Mouse (Mus musculus): ENCODE results near the gene Auts2. TPM values are rescaled to one million over a fixed set of nuclear protein-coding genes. Genes with fewer than 3 reads are reported as not detected.

Auts2 gene
- polyA plus RNA-seq, 1 experiment from 2014 or later: 73.6 TPM

DNA sequence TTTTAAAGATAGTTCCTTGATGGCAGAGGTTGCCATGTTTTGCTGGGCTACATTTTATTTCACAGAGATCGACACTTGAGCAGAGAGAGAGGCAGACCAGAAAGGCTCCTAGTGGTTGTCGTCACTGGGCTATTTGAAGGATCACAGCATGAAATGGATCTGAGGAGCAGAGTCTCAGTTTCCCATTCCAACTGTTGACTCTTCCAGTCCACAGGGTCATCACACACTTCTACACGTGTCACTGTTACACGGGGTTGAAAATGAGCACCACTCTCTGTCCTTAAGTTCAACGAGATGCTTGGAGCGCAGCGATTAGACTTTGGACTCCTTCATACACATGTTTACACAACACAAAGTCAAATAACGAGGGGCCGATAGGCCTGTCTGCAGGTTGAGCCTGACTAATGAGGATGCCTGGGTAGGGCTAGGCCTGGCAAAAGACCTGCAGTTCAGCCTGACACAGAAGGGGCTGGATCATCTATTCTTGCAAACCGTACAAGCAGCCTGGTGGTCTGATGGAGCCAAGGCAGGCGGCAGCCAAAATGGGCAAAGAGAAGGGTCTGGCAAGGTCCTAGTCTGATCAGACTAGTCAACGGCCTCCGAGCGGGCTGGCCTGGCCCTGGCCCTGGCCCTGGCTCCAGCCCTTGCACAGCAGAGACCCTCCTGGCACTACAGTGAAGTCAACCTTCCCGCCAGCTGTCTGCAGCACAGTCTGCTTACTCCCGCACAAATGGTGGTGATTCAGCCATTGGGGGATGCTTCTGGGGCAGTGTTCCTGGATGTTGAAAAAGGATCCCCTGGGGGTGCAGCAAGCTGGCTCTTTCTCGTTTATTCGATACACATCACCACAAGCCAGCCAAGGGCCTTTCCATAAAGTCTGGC, 969.6 kb downstream of the Auts2 start:
- ATAC-seq (ENCODE audit: insufficient number of reproducible peaks, insufficient read depth, low FRiP score, low TSS enrichment): no peak
- 84% methylated on average over 18 of the region's 18 CpGs for WGBS
- no peaks in the 10 kb centered on the region for H3K36me3 ChIP-seq
- H3K4me2 ChIP-seq (replicated peaks): no peak overlapping the region
- H3K4me1 ChIP-seq: peaks cover 5% of the 10 kb centered on the region; the same call in 1 of the 2 replicates
- H3K9me3 ChIP-seq: no peaks in the 10 kb centered on the region
- no peaks in the 10 kb centered on the region for H3K27me3 ChIP-seq
- no peak overlapping the region for H3K27ac ChIP-seq
- no peak overlapping the region for H3K9ac ChIP-seq
- no peak overlapping the region for H3K4me3 ChIP-seq

DNA sequence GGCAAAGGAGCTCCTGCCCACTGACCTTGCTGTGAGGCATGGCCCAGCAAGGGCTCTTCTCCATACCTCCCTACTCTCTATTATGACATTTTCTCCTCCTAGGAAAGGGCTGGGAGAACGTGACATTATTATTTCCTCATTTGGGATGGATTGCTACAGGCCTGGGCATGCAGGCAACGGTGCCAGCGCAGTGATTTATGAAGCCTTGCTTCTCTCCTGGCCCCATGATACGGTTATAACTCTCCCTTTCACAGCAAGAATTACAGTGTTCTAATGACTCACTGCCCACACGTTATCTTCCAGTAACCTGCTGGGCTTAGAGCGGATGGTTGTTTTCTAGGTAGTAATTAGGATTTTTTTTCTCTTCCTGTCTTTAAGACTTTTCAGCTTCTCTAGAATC, 977.1 kb downstream of the Auts2 start:
- Histone ChIP-seq H3K27ac (no peak overlapping the region), H3K4me2 (replicated peaks) (no peak overlapping the region), H3K27me3 (no peaks in the 10 kb centered on the region), H3K4me3 (no peak overlapping the region), H3K9ac (no peak overlapping the region), H3K4me1 (no peaks in the 10 kb centered on the region), H3K9me3 (no peaks in the 10 kb centered on the region), H3K36me3 (no peaks in the 10 kb centered on the region)
- 81% methylated on average over 6 of the region's 6 CpGs for WGBS
- no peak for ATAC-seq (ENCODE audit: insufficient number of reproducible peaks, insufficient read depth, low FRiP score, low TSS enrichment)

DNA sequence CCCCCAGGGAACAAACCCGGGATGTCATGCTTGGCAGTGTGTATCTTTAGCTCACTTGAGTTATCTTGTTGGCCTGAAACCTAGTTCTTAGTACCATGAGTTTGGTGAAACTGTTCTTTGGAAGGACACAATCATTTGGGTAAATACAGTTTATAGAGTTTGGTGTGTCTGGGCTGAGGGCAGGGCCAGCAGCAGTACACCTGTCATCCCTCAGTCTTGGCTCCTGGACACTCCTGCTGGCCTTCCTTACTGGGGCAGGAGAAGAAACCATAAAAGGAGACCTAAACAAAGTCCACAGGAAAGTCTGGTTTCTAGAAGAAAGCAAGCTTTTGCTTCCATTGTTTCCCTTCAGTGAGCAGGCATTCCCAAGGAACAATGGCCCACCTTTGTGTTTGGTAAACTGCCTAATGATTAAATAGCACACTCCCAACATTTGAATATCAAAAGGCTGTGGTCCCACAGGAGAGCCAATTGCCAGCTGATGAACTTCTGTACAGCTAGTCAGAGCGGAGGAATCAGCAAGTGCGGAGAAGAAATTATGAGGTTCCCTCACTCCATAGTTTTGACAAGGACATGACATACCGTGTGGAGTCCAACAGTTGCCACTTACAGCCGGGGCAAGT, 979.4 kb downstream of the Auts2 start:
- Histone ChIP-seq H3K9me3 (no peaks in the 10 kb centered on the region), H3K9ac (no peak overlapping the region), H3K4me3 (no peak overlapping the region), H3K27ac (no peak overlapping the region), H3K4me2 (replicated peaks) (no peak overlapping the region), H3K4me1 (peaks cover under 1% of the 10 kb centered on the region; the same call in 1 of the 2 replicates), H3K36me3 (no peaks in the 10 kb centered on the region), H3K27me3 (no peaks in the 10 kb centered on the region)
- WGBS: 91% methylated on average over 5 of the region's 5 CpGs
- ATAC-seq (ENCODE audit: insufficient number of reproducible peaks, insufficient read depth, low FRiP score, low TSS enrichment): no peak

DNA sequence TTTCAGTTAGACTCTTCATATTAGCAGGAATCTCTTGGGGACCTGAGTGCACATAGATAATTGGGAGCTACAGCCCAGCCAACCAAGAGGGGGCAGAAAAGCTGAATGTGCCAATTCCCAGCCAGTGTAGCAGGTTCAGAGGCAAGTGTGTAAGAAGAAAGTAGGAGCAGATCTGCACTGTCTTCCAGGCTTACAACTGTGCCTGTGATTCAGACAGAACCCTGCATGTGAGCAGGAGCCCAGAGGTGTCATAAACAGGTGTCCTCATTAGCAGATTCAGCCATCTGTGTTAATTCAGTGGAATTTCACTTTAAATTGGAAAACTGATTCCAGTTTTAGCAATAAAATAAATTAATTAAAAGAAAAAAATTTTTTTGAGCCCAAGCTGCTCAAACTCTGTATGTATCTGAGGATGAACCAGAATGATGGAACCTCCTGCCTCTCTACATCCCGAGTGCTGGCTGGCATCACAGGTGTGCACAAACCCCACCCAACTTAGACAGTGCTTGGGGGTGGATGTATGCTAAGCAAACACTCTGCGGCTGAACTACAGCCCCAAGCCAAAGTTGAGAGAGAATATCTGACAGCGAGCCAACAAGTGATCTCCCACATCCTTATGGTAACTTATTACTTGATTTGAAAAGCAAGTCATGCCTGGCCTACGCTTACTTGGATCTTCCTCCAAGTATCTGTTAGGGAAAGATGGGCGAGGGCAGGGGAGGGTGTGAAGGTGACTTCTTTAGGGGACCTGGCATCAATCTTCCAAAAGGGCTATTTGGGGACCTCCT, 982.2 kb downstream of the Auts2 start:
- Histone ChIP-seq H3K9ac (no peak overlapping the region), H3K27ac (no peak overlapping the region), H3K4me3 (no peak overlapping the region), H3K4me2 (replicated peaks) (no peak overlapping the region), H3K36me3 (no peaks in the 10 kb centered on the region), H3K4me1 (peaks cover 9% of the 10 kb centered on the region), H3K27me3 (no peaks in the 10 kb centered on the region), H3K9me3 (no peaks in the 10 kb centered on the region)
- WGBS: 83% methylated on average over 5 of the region's 5 CpGs
- no peak for ATAC-seq (ENCODE audit: insufficient number of reproducible peaks, insufficient read depth, low FRiP score, low TSS enrichment)

DNA sequence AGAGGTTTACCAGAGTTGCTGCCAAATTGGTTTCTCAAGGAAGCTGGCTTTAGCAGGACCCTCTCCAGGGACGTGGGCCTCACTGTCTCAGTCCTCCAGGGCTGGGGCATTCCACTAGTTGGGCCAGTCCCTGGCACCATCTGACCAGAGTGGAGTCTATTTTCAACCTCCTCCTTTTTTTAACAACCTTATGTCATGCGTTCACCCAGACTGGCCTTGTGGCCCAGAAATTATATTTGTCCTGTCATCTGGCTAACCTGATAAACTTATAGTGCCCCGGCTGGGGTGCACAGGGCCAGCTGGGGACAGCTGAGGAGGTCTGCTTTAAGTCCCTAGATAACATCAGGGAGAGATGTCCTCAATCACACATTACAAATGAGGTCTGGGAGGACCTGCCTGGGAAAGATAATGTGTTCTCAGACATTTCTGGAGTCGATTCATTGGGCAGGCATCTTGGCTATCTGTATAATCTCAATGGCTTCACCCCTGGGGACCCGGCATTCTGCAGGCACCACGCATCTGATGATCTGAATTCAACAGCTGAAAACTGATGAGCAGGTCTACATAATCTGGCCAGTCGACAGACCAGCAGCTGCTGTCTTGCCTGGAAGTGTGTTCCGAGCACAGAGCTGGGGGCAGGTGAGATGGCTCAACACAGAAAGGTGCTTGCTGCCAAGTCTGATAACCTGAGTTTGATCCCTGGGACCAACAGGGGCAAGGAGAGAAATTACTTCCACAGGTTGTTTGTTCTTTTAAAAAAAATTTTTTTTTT, 984.6 kb downstream of the Auts2 start:
- Histone ChIP-seq H3K27me3 (no peaks in the 10 kb centered on the region), H3K27ac (0 out of 2 replicates have a peak overlapping the region, but pooled peaks have one; percentile 46), H3K4me2 (replicated peaks) (no peak overlapping the region), H3K36me3 (no peaks in the 10 kb centered on the region), H3K4me1 (peaks cover 9% of the 10 kb centered on the region), H3K9me3 (no peaks in the 10 kb centered on the region), H3K4me3 (no peak overlapping the region), H3K9ac (no peak overlapping the region)
- ATAC-seq (ENCODE audit: insufficient number of reproducible peaks, insufficient read depth, low FRiP score, low TSS enrichment): no peak
- WGBS: 64% methylated on average over 8 of the region's 8 CpGs

DNA sequence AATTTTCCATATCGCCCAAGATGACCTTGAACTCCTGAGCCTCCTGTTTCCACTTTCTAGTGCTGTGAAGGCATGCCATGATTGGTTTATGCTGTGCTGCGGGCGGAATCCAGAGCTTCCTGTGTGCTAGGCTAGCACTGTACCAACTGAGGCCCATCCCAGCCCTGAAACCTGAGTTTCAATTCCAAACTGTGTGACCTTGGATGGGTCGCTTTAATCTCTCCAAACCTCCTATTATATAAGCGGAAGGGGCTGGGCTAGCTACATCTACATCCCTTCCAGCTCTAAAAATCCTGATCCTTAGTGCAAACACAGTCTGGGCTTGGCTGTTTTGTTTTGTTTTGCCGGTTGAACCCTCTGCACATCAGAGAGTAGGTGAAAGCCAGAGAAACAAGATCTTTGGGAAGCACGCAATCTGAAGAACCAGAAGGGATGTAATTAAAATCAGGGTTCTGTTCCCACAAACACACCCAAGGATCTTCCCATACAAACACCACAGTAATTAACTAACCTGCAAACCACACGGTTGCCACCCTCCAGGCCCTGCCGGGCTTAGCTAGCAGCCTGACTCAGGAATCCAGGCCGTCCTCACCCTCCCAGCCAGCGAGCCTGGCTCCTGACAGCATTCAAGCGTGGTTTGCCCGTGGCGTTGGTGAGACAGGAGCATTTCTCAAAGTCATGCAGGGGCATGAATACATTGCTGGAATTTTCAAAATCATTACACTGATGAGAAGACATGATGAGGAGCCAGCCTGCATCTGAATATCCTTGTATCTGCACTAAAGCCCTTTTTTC, 985.4 kb downstream of the Auts2 start:
- Histone ChIP-seq H3K4me1 (peaks cover 14% of the 10 kb centered on the region), H3K36me3 (no peaks in the 10 kb centered on the region), H3K27ac (0 out of 2 replicates have a peak overlapping the region, but pooled peaks have one; percentile 46), H3K27me3 (no peaks in the 10 kb centered on the region), H3K4me3 (no peak overlapping the region), H3K9me3 (no peaks in the 10 kb centered on the region), H3K9ac (no peak overlapping the region), H3K4me2 (replicated peaks) (no peak overlapping the region)
- ATAC-seq (ENCODE audit: insufficient number of reproducible peaks, insufficient read depth, low FRiP score, low TSS enrichment): no peak
- 57% methylated on average over 14 of the region's 14 CpGs for WGBS

DNA sequence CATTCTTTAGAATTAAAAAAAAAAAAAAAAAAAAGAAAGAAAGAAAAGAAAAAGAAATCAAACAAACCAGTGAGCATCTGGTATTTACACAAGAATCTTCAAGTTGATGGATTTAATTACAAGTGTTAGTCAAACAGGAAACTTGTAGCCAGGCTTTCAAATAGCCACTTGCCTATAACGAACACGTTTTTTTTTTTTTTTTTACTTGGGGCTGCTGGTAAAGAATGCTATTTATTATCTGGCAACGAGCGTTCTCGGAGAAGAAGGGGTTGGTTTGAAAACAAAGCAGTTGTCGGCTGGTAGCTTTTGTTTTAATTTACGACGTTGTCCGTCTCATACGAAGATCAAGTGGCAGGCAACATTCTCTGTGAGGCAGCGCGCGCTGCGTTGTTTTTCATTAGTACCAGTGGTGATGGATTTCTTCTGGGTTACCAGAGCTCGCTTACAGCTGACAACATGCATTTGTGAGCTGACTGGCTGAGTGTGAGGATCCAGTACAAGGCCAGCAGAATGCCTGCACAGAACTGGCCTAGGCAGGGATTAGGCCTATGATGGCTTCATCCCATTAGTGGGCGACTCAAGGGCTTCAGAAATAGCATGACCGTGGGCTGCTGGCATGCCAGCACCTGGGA, 994.1 kb downstream of the Auts2 start:
- WGBS: 23% methylated on average over 17 of the region's 17 CpGs
- H3K4me2 ChIP-seq (replicated peaks): 0 out of 2 replicates have a peak overlapping the region, but pooled peaks have one; percentile 6

DNA sequence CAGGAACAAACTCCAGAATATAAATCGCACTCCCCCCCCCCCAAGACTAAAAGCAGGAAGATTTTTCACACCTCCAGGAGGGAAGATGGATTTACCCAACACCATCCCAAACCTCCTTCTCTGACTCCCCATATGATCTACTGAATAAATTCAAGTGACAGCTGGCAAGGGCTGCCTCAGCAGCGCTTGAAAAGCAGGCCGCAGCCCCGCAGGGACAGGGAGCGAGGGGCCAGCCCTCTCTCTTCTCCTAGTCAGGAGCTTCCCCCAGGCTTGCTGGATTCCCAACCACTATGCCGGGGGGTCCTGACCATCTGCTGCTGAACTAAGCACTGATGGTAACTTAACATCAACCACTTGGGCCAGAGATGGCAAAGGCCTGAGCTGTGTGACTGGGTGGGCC, 995.2 kb downstream of the Auts2 start:
- H3K27ac ChIP-seq: no peak overlapping the region
- H3K9ac ChIP-seq: no peak overlapping the region
- no peak overlapping the region for H3K4me2 ChIP-seq (replicated peaks)
- ATAC-seq (ENCODE audit: insufficient number of reproducible peaks, insufficient read depth, low FRiP score, low TSS enrichment): no peak
- 71% methylated on average over 6 of the region's 6 CpGs for WGBS
- H3K9me3 ChIP-seq: 0 out of 2 replicates have a peak, but pooled peaks cover 3% of the 10 kb centered on the region
- H3K4me3 ChIP-seq: no peak overlapping the region
- 0 out of 2 replicates have a peak, but pooled peaks cover 4% of the 10 kb centered on the region for H3K27me3 ChIP-seq
- no peaks in the 10 kb centered on the region for H3K36me3 ChIP-seq
- H3K4me1 ChIP-seq: peaks cover 31% of the 10 kb centered on the region

More for the DNA sequence above, 994.1 kb downstream of the Auts2 start:
- Histone ChIP-seq H3K4me1 (peaks cover 35% of the 10 kb centered on the region), H3K27me3 (0 out of 2 replicates have a peak, but pooled peaks cover 4% of the 10 kb centered on the region), H3K27ac (peak overlapping the region; percentile 52; the same call in 1 of the 2 replicates), H3K4me3 (no peak overlapping the region), H3K9me3 (0 out of 2 replicates have a peak, but pooled peaks cover 3% of the 10 kb centered on the region), H3K36me3 (no peaks in the 10 kb centered on the region), H3K9ac (no peak overlapping the region)
- ATAC-seq (ENCODE audit: insufficient number of reproducible peaks, insufficient read depth, low FRiP score, low TSS enrichment): no peak

DNA sequence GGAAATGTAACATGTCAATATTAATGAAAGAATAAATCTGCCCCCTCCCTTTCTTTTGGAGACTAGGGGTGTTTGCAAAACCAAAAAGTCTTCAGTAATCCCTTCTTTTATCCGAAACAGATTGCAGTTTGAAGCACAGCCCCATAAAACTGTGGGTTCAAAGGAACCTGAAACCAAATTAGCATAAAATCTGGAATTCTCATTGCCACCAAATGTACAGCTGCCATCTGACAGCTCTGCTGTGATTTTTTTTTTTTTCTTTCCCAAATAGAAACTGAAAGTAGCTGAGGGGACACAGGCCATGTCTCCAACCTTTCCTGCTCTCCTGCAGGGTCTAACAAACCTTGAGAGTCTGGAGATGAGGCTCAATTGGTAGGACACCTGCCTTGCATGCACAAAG, 996.7 kb downstream of the Auts2 start:
- H3K9me3 ChIP-seq: 0 out of 2 replicates have a peak, but pooled peaks cover 3% of the 10 kb centered on the region
- H3K4me3 ChIP-seq: no peak overlapping the region
- no peak overlapping the region for H3K27ac ChIP-seq
- no peak overlapping the region for H3K9ac ChIP-seq
- no peaks in the 10 kb centered on the region for H3K36me3 ChIP-seq
- H3K4me1 ChIP-seq: peaks cover 22% of the 10 kb centered on the region
- ATAC-seq (ENCODE audit: insufficient number of reproducible peaks, insufficient read depth, low FRiP score, low TSS enrichment): no peak
- 42% methylated on average over 1 of the region's 1 CpGs for WGBS
- 0 out of 2 replicates have a peak, but pooled peaks cover 4% of the 10 kb centered on the region for H3K27me3 ChIP-seq
- H3K4me2 ChIP-seq (replicated peaks): no peak overlapping the region

DNA sequence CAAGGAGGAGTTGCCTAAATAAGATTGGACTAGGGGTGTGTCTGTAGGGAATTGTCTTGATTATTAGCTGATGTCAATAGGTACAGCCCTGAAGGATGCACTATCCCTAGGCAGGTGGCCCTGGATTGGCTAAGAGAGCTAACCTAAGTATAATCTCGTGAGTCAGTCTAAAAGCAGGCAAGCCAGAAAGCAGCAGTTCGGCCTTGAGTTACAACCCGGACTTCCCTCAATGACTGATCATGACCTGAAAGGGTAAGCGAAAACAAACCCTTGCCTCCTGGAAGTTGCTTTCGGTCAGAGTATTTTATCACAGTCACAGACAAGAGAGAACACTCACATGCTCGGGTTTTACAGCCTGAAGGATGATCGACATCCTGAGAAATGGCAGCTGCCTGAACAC, 998.8 kb downstream of the Auts2 start:
- H3K9me3 ChIP-seq: 0 out of 2 replicates have a peak, but pooled peaks cover 3% of the 10 kb centered on the region
- ATAC-seq (ENCODE audit: insufficient number of reproducible peaks, insufficient read depth, low FRiP score, low TSS enrichment): no peak
- H3K4me1 ChIP-seq: peaks cover 14% of the 10 kb centered on the region
- no peak overlapping the region for H3K4me2 ChIP-seq (replicated peaks)
- WGBS: 85% methylated on average over 7 of the region's 7 CpGs
- no peaks in the 10 kb centered on the region for H3K36me3 ChIP-seq
- H3K27ac ChIP-seq: no peak overlapping the region
- H3K4me3 ChIP-seq: no peak overlapping the region
- 0 out of 2 replicates have a peak, but pooled peaks cover 4% of the 10 kb centered on the region for H3K27me3 ChIP-seq
- H3K9ac ChIP-seq: no peak overlapping the region
